Mouse (Mus musculus): ENCODE data around the gene P2ry12. TPM values are rescaled to one million over a fixed set of nuclear protein-coding genes. Genes with fewer than 3 reads are reported as not detected.

The P2ry12 gene
- polyA plus RNA-seq (2012; rRNA removed) (2.0 and 2.5 TPM in 2 replicates), polyA plus RNA-seq (2014; fragmentation: Nextera tagmentation; extraction: Ambion mirVana) (3.3 TPM in 2 replicates)

- no peak within 1 kb of the TSS for H3K4me3 ChIP-seq (replicated peaks; ENCODE audit: low read length)
- no peaks in the 10 kb centered on the region for H3K9me3 ChIP-seq (ENCODE audit: control insufficient read depth, low read length)
- no peak within 1 kb of the TSS for H3K9ac ChIP-seq (ENCODE audit: low read depth, low read length, severe bottlenecking)
- no peak within 1 kb of the TSS for H3K27ac ChIP-seq (replicated peaks; ENCODE audit: low read depth, low read length)
- H3K36me3 ChIP-seq (ENCODE audit: control insufficient read depth, insufficient read depth, low read length), result no peaks in the 10 kb centered on the region
- no peak for TF ChIP-seq POLR2A (IDR thresholded peaks at IDR 0.05; ENCODE audit: borderline replicate concordance, extremely low read depth, insufficient read depth, insufficient read length)
- H3K27me3 ChIP-seq (ENCODE audit: control insufficient read depth, insufficient read depth, low read length), result no peaks in the 10 kb centered on the region
- ATAC-seq (ENCODE audit: low FRiP score, low read depth), result no peak
- DNase-seq (ENCODE audit: low spot score), result no peak
- WGBS, result 71% methylated on average over 7 of the region's 7 CpGs
- peaks cover 5% of the 10 kb centered on the region; the same call in 1 of the 2 replicates for H3K4me1 ChIP-seq (ENCODE audit: control insufficient read depth, insufficient read depth, low read length)
- no peak within 1 kb of the TSS for H3K4me2 ChIP-seq (replicated peaks; ENCODE audit: low read depth, low read length, severe bottlenecking)
These were observed at the start of gene P2ry12 for GRCm38 (mm10) chr3:59262704-59263103. Gene P2ry12 (minus strand): TSS chr3:59262871.

- DNase-seq (ENCODE audit: low spot score), result no peak
- no peak for ATAC-seq (ENCODE audit: low FRiP score, low read depth)
- no peaks in the 10 kb centered on the region for H3K4me1 ChIP-seq (ENCODE audit: control insufficient read depth, insufficient read depth, low read length)
- 93% methylated on average over 2 of the region's 2 CpGs for WGBS
- no peak for TF ChIP-seq POLR2A (IDR thresholded peaks at IDR 0.05; ENCODE audit: borderline replicate concordance, extremely low read depth, insufficient read depth, insufficient read length)
- no peaks in the 10 kb centered on the region for H3K9me3 ChIP-seq (ENCODE audit: control insufficient read depth, low read length)
- H3K36me3 ChIP-seq (ENCODE audit: control insufficient read depth, insufficient read depth, low read length), result no peaks in the 10 kb centered on the region
- no peak overlapping the region for H3K4me3 ChIP-seq (replicated peaks; ENCODE audit: low read length)
- no peak overlapping the region for H3K4me2 ChIP-seq (replicated peaks; ENCODE audit: low read depth, low read length, severe bottlenecking)
- no peaks in the 10 kb centered on the region for H3K27me3 ChIP-seq (ENCODE audit: control insufficient read depth, insufficient read depth, low read length)
- no peak overlapping the region for H3K9ac ChIP-seq (ENCODE audit: low read depth, low read length, severe bottlenecking)
- no peak overlapping the region for H3K27ac ChIP-seq (replicated peaks; ENCODE audit: low read depth, low read length)
These were observed 42.8 kb upstream of the P2ry12 start for GRCm38 (mm10) chr3:59305518-59305917.

GRCm38 (mm10) chr3:59304944-59305343 is 42.3 kb upstream of the P2ry12 start:
- no peak for TF ChIP-seq POLR2A (IDR thresholded peaks at IDR 0.05; ENCODE audit: borderline replicate concordance, extremely low read depth, insufficient read depth, insufficient read length)
- H3K4me1 ChIP-seq (ENCODE audit: control insufficient read depth, insufficient read depth, low read length), result no peaks in the 10 kb centered on the region
- no peak overlapping the region for H3K9ac ChIP-seq (ENCODE audit: low read depth, low read length, severe bottlenecking)
- DNase-seq (ENCODE audit: low spot score), result no peak
- no peaks in the 10 kb centered on the region for H3K27me3 ChIP-seq (ENCODE audit: control insufficient read depth, insufficient read depth, low read length)
- no peak overlapping the region for H3K27ac ChIP-seq (replicated peaks; ENCODE audit: low read depth, low read length)
- H3K4me2 ChIP-seq (replicated peaks; ENCODE audit: low read depth, low read length, severe bottlenecking), result no peak overlapping the region
- no peaks in the 10 kb centered on the region for H3K36me3 ChIP-seq (ENCODE audit: control insufficient read depth, insufficient read depth, low read length)
- H3K9me3 ChIP-seq (ENCODE audit: control insufficient read depth, low read length), result no peaks in the 10 kb centered on the region
- H3K4me3 ChIP-seq (replicated peaks; ENCODE audit: low read length), result no peak overlapping the region
- no peak for ATAC-seq (ENCODE audit: low FRiP score, low read depth)
- 95% methylated on average over 5 of the region's 5 CpGs for WGBS

- 82% methylated on average over 16 of the region's 16 CpGs for WGBS
- ATAC-seq (ENCODE audit: low FRiP score, low read depth), result no peak
- no peaks in the 10 kb centered on the region for H3K36me3 ChIP-seq (ENCODE audit: control insufficient read depth, insufficient read depth, low read length)
These were observed 35.0 kb upstream of the P2ry12 start for GRCm38 (mm10) chr3:59297653-59298052.

GRCm38 (mm10) chr3:59296563-59297130 is 34.0 kb upstream of the P2ry12 start:
- no peaks in the 10 kb centered on the region for H3K27me3 ChIP-seq (ENCODE audit: control insufficient read depth, insufficient read depth, low read length)
- ATAC-seq (ENCODE audit: low FRiP score, low read depth) (no peak), DNase-seq (ENCODE audit: low spot score) (no peak)
- H3K9me3 ChIP-seq (ENCODE audit: control insufficient read depth, low read length), result no peaks in the 10 kb centered on the region
- no peak overlapping the region for H3K4me2 ChIP-seq (replicated peaks; ENCODE audit: low read depth, low read length, severe bottlenecking)
- no peak overlapping the region for H3K9ac ChIP-seq (ENCODE audit: low read depth, low read length, severe bottlenecking)
- no peak for TF ChIP-seq POLR2A (IDR thresholded peaks at IDR 0.05; ENCODE audit: borderline replicate concordance, extremely low read depth, insufficient read depth, insufficient read length)
- 82% methylated on average over 5 of the region's 5 CpGs for WGBS
- H3K36me3 ChIP-seq (ENCODE audit: control insufficient read depth, insufficient read depth, low read length), result no peaks in the 10 kb centered on the region
- H3K4me3 ChIP-seq (replicated peaks; ENCODE audit: low read length), result no peak overlapping the region
- no peaks in the 10 kb centered on the region; the same call in 1 of the 2 replicates for H3K4me1 ChIP-seq (ENCODE audit: control insufficient read depth, insufficient read depth, low read length)
- 0 out of 2 replicates have a peak overlapping the region, but pooled peaks have one; percentile 61 for H3K27ac ChIP-seq (replicated peaks; ENCODE audit: low read depth, low read length)

More at GRCm38 (mm10) chr3:59297653-59298052, 35.0 kb upstream of the P2ry12 start:
- TF ChIP-seq POLR2A (IDR thresholded peaks at IDR 0.05; ENCODE audit: borderline replicate concordance, extremely low read depth, insufficient read depth, insufficient read length), result no peak
- Histone ChIP-seq H3K9me3 (ENCODE audit: control insufficient read depth, low read length) (no peaks in the 10 kb centered on the region), H3K27me3 (ENCODE audit: control insufficient read depth, insufficient read depth, low read length) (no peaks in the 10 kb centered on the region), H3K4me3 (replicated peaks; ENCODE audit: low read length) (no peak overlapping the region), H3K9ac (ENCODE audit: low read depth, low read length, severe bottlenecking) (no peak overlapping the region), H3K4me2 (replicated peaks; ENCODE audit: low read depth, low read length, severe bottlenecking) (no peak overlapping the region), H3K27ac (replicated peaks; ENCODE audit: low read depth, low read length) (no peak overlapping the region), H3K4me1 (ENCODE audit: control insufficient read depth, insufficient read depth, low read length) (no peaks in the 10 kb centered on the region; the same call in 1 of the 2 replicates)
- no peak for DNase-seq (ENCODE audit: low spot score)
